Mouse (Mus musculus): ENCODE results near the gene 9430097D07Rik.

DNA sequence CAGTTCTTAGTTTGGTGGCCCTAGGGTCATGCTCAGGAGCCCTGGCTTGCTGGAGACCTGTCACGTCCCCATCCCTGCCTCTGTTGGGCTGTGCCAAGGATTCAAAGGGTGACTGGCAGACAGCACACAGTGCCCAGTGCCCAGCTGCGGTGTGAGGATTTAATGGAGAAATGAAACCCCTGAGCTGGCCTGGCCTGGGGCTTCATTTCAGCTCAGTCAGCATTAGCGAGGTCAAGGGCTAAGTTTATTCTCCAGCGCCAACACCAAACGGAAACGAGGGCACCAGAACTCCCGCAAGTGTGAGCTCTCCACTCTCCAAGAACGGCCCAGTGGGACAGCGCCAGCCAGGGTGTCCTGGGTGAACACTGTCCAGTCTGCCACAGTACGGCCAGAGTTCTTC lies 14.7 kb upstream of the 9430097D07Rik start:
- TF ChIP-seq HCFC1 (IDR thresholded peaks at IDR 0.05; ENCODE audit: low read depth, low read length) (no peak), POLR2A (IDR thresholded peaks at IDR 0.05; ENCODE audit: low read depth, low read length) (no peak), ZMIZ1 (IDR thresholded peaks at IDR 0.05; ENCODE audit: low read depth, low read length) (no peak), CTCF (conservative IDR thresholded peaks at IDR 0.05 in 1 of 2, IDR thresholded peaks at IDR 0.05 in 1 of 2; ENCODE audit: low read depth in 2 of 2, low read length in 2 of 2) (no peak), ETS1 (conservative IDR thresholded peaks at IDR 0.05; ENCODE audit: low read depth, low read length) (no peak), RCOR1 (conservative IDR thresholded peaks at IDR 0.05; ENCODE audit: low read depth, low read length) (no peak), RAD21 (IDR thresholded peaks at IDR 0.05; ENCODE audit: low read depth, low read length) (no peak), EP300 (IDR thresholded peaks at IDR 0.05; ENCODE audit: low read length) (no peak), ZKSCAN1 (IDR thresholded peaks at IDR 0.05; ENCODE audit: borderline replicate concordance, low read depth, low read length) (no peak), MAZ (IDR thresholded peaks at IDR 0.05; ENCODE audit: low read depth, low read length) (no peak), MAX (IDR thresholded peaks at IDR 0.05; ENCODE audit: low read length) (no peak), GABPA (IDR thresholded peaks at IDR 0.05; ENCODE audit: insufficient replicate concordance, low read depth, low read length) (no peak), USF2 (conservative IDR thresholded peaks at IDR 0.05; ENCODE audit: low read depth, low read length) (no peak)
